Mouse (Mus musculus) G1E (cell line): ENCODE measurements around the gene Vsx2.

Experiments
- CTCF ChIP-seq: IDR thresholded peaks from 2 replicates; pipeline ENCODE4 v1.5.1; 2012; ENCODE audit warnings: low read depth, low read length, inconsistent platforms, mixed read lengths
- GATA2 ChIP-seq: IDR thresholded peaks from 2 replicates; pipeline ENCODE4 v1.6.1; 2012; ENCODE audit warnings: low read depth, low read length, inconsistent platforms, borderline replicate concordance
- TAL1 ChIP-seq: conservative IDR thresholded peaks from 2 replicates; pipeline ENCODE4 v1.6.1; 2012; ENCODE audit warnings: low read depth, low read length, inconsistent platforms, mixed read lengths

DNA sequence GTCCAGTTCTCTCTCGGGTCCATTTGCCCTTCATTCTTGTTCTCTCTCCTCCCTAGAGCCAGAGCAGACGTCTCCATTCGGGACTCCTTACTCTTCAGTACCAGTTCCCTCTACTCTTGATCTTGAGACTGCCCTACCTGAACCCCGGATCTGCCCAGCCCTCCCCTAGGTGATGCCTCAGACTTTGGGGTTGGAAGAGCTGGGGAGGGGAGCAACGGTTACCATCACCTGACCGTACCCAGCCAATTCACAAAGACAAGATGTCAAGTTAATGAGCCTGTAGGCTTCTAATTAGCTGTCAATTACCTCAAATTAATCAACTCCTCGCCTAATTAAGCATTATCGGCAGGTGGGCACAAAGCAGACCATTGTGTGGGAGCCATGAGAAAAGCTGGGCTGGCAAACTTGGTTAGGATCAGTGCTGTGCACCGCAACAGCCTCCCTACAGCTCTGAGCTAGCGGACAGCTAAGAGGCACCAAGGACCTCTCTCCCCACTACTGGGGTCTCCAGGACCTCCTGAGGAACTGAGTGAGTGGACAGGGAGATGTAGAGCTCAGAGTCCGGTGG, 28.1 kb upstream of the Vsx2 start:
- TF ChIP-seq CTCF: no peak
- no peak for TF ChIP-seq TAL1
- no peak for TF ChIP-seq GATA2
